Mouse (Mus musculus) cortical plate, adult 2 months (tissue): ENCODE results near the gene Slc38a8.

ENCODE experiments used
- CTCF ChIP-seq: fragments of 200-500 bp; IDR thresholded peaks from 2 replicates; pipeline ENCODE4 v1.5.1; 2011; ENCODE audit warnings: mild to moderate bottlenecking, control low read depth, low read length; ENCODE audit not compliant: insufficient read depth; ENCODE audit errors: extremely low read depth
- POLR2A ChIP-seq: fragments of 200-500 bp; IDR thresholded peaks from 2 replicates; pipeline ENCODE4 v1.6.1; 2011; ENCODE audit warnings: mild to moderate bottlenecking, low read length, control low read depth; ENCODE audit not compliant: insufficient read depth; ENCODE audit errors: extremely low read depth

DNA sequence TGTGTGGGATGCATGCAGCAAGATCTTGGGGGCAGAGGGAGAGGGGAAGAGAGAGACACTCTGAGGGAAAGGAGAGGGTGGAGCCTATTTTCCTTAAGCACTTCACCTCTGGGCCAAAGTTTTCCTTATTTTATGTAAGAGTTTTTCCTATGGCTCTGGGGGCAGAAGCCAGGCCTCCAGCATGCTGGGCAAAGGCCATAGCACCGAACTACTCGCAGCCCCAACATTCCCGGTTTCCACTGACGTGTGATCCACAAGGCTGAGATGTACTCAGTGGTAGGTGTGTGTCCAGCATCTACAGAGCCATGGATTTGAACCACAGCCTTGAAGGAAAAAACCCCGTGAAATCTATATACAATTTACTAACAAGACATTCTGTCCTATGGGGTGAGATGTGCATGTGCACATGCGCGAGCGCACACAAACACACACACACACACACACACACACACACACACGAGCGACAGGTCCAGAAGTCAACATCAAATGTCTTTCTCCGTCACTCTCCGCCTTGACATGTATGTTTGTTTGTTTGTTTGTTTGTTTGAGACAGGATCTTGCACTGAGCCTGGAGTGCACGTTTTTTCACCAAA is 67.8 kb downstream of the Slc38a8 start, which contains the start of gene Osgin1:
- TF ChIP-seq CTCF (no peak), POLR2A (no peak)
